In the genomic region with DNA sequence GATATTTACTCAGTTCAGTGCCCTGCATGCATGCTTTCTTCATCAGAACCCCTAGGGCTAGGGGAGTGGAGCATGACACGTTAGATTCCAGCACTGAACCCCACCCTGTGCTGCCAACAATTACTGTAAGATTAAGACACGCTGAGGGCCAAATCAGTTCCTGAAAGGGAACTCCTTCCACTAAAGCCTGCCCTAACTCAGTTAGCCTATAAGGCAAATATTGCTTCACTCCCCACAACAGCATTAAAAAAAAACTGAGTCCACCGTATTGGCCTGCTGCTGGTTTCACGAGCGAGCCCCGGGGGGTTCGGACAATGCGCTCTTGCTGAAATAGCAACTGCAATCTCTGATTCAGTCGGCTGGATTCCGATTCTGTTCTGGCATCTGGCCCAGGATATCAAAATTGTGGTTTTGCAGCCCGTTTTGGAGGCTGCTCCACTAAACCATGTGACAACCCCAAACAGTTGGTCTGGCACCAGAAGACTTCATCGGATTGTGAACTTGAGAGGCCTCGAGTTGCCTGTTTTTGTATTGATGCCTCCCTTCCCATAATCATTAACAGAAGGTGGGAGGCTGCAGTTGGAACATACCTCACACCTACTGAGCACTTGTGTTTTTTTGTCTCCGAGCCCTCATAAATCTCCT, we compare ENCODE assay signal across 9 mouse cellular contexts. TPM values are rescaled to one million over a fixed set of nuclear protein-coding genes. Genes with fewer than 3 reads are reported as not detected.
DNase-seq lines count a peak whose midpoint lies in the region; ATAC-seq lines count a peak whose summit lies in the region.
"Had no signal": no experiment of that assay in that cellular context is flagged by ENCODE, and none has a peak within 500 bp of the region (broad histone marks: within the 10 kb centered on the region; RNA-seq: fewer than 3 reads in every experiment).

No protein-coding gene starts in this region.

- H3K9ac ChIP-seq in kidney, embryonic 15.5 days = no peak overlapping the region
- H3K9ac ChIP-seq in liver, embryonic 13.5 days = no peak overlapping the region

- H3K9me3 ChIP-seq in kidney, embryonic 15.5 days (replicated peaks) = no peaks in the 10 kb centered on the region
- no peaks in the 10 kb centered on the region for H3K9me3 ChIP-seq in liver, embryonic 13.5 days (replicated peaks)

- peaks cover 21% of the 10 kb centered on the region for H3K4me1 ChIP-seq in kidney, embryonic 15.5 days
- H3K4me1 ChIP-seq in liver, embryonic 13.5 days (replicated peaks) = no peaks in the 10 kb centered on the region

- H3K27me3 ChIP-seq in kidney, embryonic 15.5 days = no peaks in the 10 kb centered on the region
- H3K27me3 ChIP-seq in liver, embryonic 13.5 days = no peaks in the 10 kb centered on the region

- H3K27ac ChIP-seq in kidney, embryonic 15.5 days = peak overlapping the region; percentile 68
- no peak overlapping the region for H3K27ac ChIP-seq in liver, embryonic 13.5 days

- ATAC-seq in frontal cortex, adult (ENCODE audit: low TSS enrichment) = peak; percentile 52
- ATAC-seq in kidney, embryonic 15.5 days (replicated peaks; ENCODE audit: low FRiP score) = peak; percentile 81
- no peak for ATAC-seq in liver, embryonic 13.5 days (ENCODE audit: low read depth)

- 29% methylated on average over 14 of the region's 14 CpGs for WGBS in kidney, embryonic 15.5 days
- WGBS in liver, embryonic 13.5 days (ENCODE audit: insufficient replicate concordance) = 63% methylated on average over 14 of the region's 14 CpGs

- H3K4me2 ChIP-seq in kidney, embryonic 15.5 days = peak overlapping the region; percentile 46
- H3K4me2 ChIP-seq in liver, embryonic 13.5 days = 0 out of 2 replicates have a peak overlapping the region, but pooled peaks have one; percentile 4

- H3K36me3 ChIP-seq in kidney, embryonic 15.5 days = no peaks in the 10 kb centered on the region
- H3K36me3 ChIP-seq in liver, embryonic 13.5 days = no peaks in the 10 kb centered on the region

- H3K4me3 ChIP-seq in kidney, embryonic 15.5 days (replicated peaks) = peak overlapping the region; percentile 15; the same call in 1 of the 2 replicates
- no peak overlapping the region for H3K4me3 ChIP-seq in liver, embryonic 13.5 days (replicated peaks)

- DNase-seq in frontal cortex, postnatal 25 days (ENCODE audit: low spot score in 2 of 2) = no peak
- peak; percentile 80 for DNase-seq in adrenal gland, postnatal 14 days
- DNase-seq in gastrocnemius, adult 8-10 months (ENCODE audit: low spot score in 2 of 2) = peak; percentile 11 to 44
- no peak for DNase-seq in liver, embryonic 13.5 days
- DNase-seq in right cerebral cortex, postnatal 10 days (ENCODE audit: low spot score in 2 of 2) = peak; percentile 56 to 58
- no peak for DNase-seq in frontal cortex, postnatal 14 days (ENCODE audit: low spot score in 2 of 2)

RNA-seq across cellular contexts. Expression of a gene that starts 7.7 kb away (rescaled TPM):
- 0.41 and 0.79 TPM in 2 replicates for total RNA-seq in adrenal gland, postnatal 14 days (2021)
- total RNA-seq in gastrocnemius, adult 8-10 months (2022) = 1 to 10 TPM; 2.2 to 3.8 (median 3.2) TPM
- 1.2 and 1.7 TPM in 2 replicates for polyA plus RNA-seq in kidney, embryonic 15.5 days (2015; fragmentation: Nextera tagmentation; extraction: Ambion mirVana)
- polyA plus RNA-seq in liver, embryonic 13.5 days (2015; fragmentation: Nextera tagmentation; extraction: Ambion mirVana) = not detected in 2 replicates
- polyA plus RNA-seq: small intestine, adult 2 months had no signal

Comparison
In these comparisons a context has a peak if more than half of its experiments do, and no peak if none do; other contexts are left out.
1. DNase-seq: peak in adrenal gland, postnatal 14 days (single experiment), gastrocnemius, adult 8-10 months (2 of 2) and right cerebral cortex, postnatal 10 days (2 of 2); none in frontal cortex, postnatal 25 days (0 of 2), liver, embryonic 13.5 days (single experiment) and frontal cortex, postnatal 14 days (0 of 2).